ENCODE assay signal across 8 mouse cellular contexts in the genomic region with DNA sequence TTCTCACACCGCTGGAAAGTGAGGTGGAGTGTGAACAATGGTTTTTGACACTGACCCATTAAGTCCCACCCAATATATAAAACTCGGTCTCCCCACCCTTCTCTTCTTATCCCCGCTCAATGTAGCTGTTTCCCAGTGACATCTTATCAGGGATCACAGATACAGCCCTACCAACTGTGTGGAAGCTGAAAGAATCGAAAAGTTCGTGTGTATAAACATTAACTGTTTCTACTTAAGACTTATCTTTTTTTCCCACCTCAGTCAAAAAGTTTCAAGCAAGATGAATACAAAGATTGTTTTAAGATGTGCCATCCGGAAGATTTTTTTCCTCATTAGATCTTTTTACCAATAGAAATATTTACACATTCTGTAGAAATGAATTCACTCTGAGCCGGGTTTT. TPM values are rescaled to one million over a fixed set of nuclear protein-coding genes. Genes with fewer than 3 reads are reported as not detected.
DNase-seq lines count a peak whose midpoint lies in the region; ATAC-seq lines count a peak whose summit lies in the region.

No protein-coding gene starts in this region.

- H3K9me3 ChIP-seq in lung, embryonic 15.5 days = no peaks in the 10 kb centered on the region
- no peaks in the 10 kb centered on the region for H3K9me3 ChIP-seq in forebrain, embryonic 14.5 days (replicated peaks; ENCODE audit: control insufficient read depth, low read length)
- H3K9me3 ChIP-seq in stomach, embryonic 15.5 days = no peaks in the 10 kb centered on the region

- peak overlapping the region; percentile 83 for H3K4me3 ChIP-seq in lung, embryonic 15.5 days
- peak overlapping the region; percentile 89 for H3K4me3 ChIP-seq in forebrain, embryonic 14.5 days (ENCODE audit: low read depth, low read length)
- H3K4me3 ChIP-seq in stomach, embryonic 15.5 days (replicated peaks) = peak overlapping the region; percentile 95

- no peaks in the 10 kb centered on the region for H3K27me3 ChIP-seq in lung, embryonic 15.5 days
- no peaks in the 10 kb centered on the region for H3K27me3 ChIP-seq in forebrain, embryonic 14.5 days (replicated peaks; ENCODE audit: control insufficient read depth, insufficient read depth, low read length)
- no peaks in the 10 kb centered on the region for H3K27me3 ChIP-seq in stomach, embryonic 15.5 days (replicated peaks)

- H3K9ac ChIP-seq in lung, embryonic 15.5 days = peak overlapping the region; percentile 80
- H3K9ac ChIP-seq in forebrain, embryonic 14.5 days (ENCODE audit: low read length) = peak overlapping the region; percentile 92; the same call in 1 of the 2 replicates
- H3K9ac ChIP-seq in stomach, embryonic 15.5 days = no peak overlapping the region

- WGBS in lung, embryonic 15.5 days = 7% methylated on average over 7 of the region's 7 CpGs
- WGBS in forebrain, embryonic 14.5 days = 33% methylated on average over 7 of the region's 7 CpGs
- 13% methylated on average over 7 of the region's 7 CpGs for WGBS in stomach, embryonic 15.5 days

- intact Hi-C loops in gastrocnemius, postnatal 14 days (cut with DNase I; ENCODE audit: low total_unique reads) = loop anchor here (5.0 kb wide), 1 partner anchor 72 kb away; a partner anchor contains a TSS

- peak overlapping the region; percentile 76 for H3K4me2 ChIP-seq in lung, embryonic 15.5 days
- peak overlapping the region; percentile 95 for H3K4me2 ChIP-seq in forebrain, embryonic 14.5 days (ENCODE audit: low read length)
- H3K4me2 ChIP-seq in stomach, embryonic 15.5 days = peak overlapping the region; percentile 76

- H3K36me3 ChIP-seq in lung, embryonic 15.5 days = no peaks in the 10 kb centered on the region
- no peaks in the 10 kb centered on the region for H3K36me3 ChIP-seq in forebrain, embryonic 14.5 days (ENCODE audit: control insufficient read depth, insufficient read depth, low read length)
- no peaks in the 10 kb centered on the region for H3K36me3 ChIP-seq in stomach, embryonic 15.5 days

- H3K27ac ChIP-seq in lung, embryonic 15.5 days = no peak overlapping the region
- no peak overlapping the region for H3K27ac ChIP-seq in forebrain, embryonic 14.5 days (ENCODE audit: low read depth, low read length)
- no peak overlapping the region for H3K27ac ChIP-seq in stomach, embryonic 15.5 days

- ATAC-seq in lung, embryonic 15.5 days (ENCODE audit: borderline replicate concordance, extremely low read depth, low FRiP score, low TSS enrichment) = no peak
- no peak for ATAC-seq in forebrain, embryonic 14.5 days
- ATAC-seq in stomach, embryonic 15.5 days (ENCODE audit: insufficient read depth, low FRiP score, low read depth) = no peak
- ATAC-seq in inflammation-experienced regulatory T-cells, adult 6 months = no peak

- peaks cover 61% of the 10 kb centered on the region for H3K4me1 ChIP-seq in lung, embryonic 15.5 days
- peaks cover 8% of the 10 kb centered on the region; the same call in 1 of the 2 replicates for H3K4me1 ChIP-seq in forebrain, embryonic 14.5 days (ENCODE audit: control insufficient read depth, insufficient read depth, low read length)
- peaks cover 14% of the 10 kb centered on the region for H3K4me1 ChIP-seq in stomach, embryonic 15.5 days

- no peak for DNase-seq in lung, postnatal 10 days
- DNase-seq in forebrain, embryonic 14.5 days (ENCODE audit: low spot score) = no peak
- DNase-seq in liver = peak; percentile 11
- DNase-seq in frontal cortex, postnatal 36 days (ENCODE audit: low spot score in 2 of 2) = no peak
- no peak for DNase-seq in gastrocnemius, postnatal 14 days

RNA-seq across cellular contexts. Expression of a gene that starts 1.5 kb away (rescaled TPM):
- 446 and 476 TPM in 2 replicates for polyA plus RNA-seq in lung, embryonic 15.5 days (2015; fragmentation: Nextera tagmentation; extraction: Ambion mirVana)
- polyA plus RNA-seq in forebrain, embryonic 14.5 days (2014; fragmentation: Nextera tagmentation; extraction: Ambion mirVana) = 208 and 237 TPM in 2 replicates
- polyA plus RNA-seq in stomach, embryonic 15.5 days (2015; fragmentation: Nextera tagmentation; extraction: Ambion mirVana) = 279 and 284 TPM in 2 replicates
- 100 to 1,000 TPM in 1 of 3 experiments, 10 to 100 TPM in 2; 65.4 to 108 (median 70.8) TPM for polyA plus RNA-seq in inflammation-experienced regulatory T-cells, adult 6 months (2017; shearing (Covaris generic))
- total RNA-seq in gastrocnemius, postnatal 14 days (2021) = 100 to 1,000 TPM; 121 to 129 TPM
